Mouse (Mus musculus) heart, embryonic 16.5 days (tissue): ENCODE measurements at regions not wholly inside any gene's neighbourhood (a gene's known extent, or its start where the extent isn't known, plus 50 kb on each side); places are given as distances from the start of the nearest gene placed in this dataset.

Experiments
- ATAC-seq: fragments of 200-750 bp; cut with Nextera tagmentation; replicated peaks from 2 replicates; pipeline ENCODE4 v1.8.0; 2017; ENCODE audit warnings: moderate number of reproducible peaks; ENCODE audit not compliant: insufficient read depth, low FRiP score; ENCODE audit errors: extremely low read depth
- H3K27ac ChIP-seq: fragments of 300-500 bp; sonication (generic); 2 replicates; pipeline ENCODE4 v1.5.1; 2014; ENCODE audit warnings: mild to moderate bottlenecking, low read length, control low read depth, moderate library complexity
- H3K27me3 ChIP-seq: fragments of 300-500 bp; sonication (generic); 2 replicates; pipeline ENCODE4 v1.6.1; 2014; ENCODE audit warnings: low read length, mixed read lengths; ENCODE audit not compliant: control insufficient read depth, insufficient read depth
- H3K36me3 ChIP-seq: fragments of 300-500 bp; sonication (generic); 2 replicates; pipeline ENCODE4 v1.6.1; 2014; ENCODE audit not compliant: control insufficient read depth, insufficient read depth
- H3K4me1 ChIP-seq: fragments of 300-500 bp; sonication (generic); 2 replicates; pipeline ENCODE4 v1.6.1; 2014; ENCODE audit warnings: low read length, mixed read lengths; ENCODE audit not compliant: control insufficient read depth, insufficient read depth
- H3K4me2 ChIP-seq: fragments of 300-500 bp; sonication (generic); 2 replicates; pipeline ENCODE4 v1.6.1; 2014; ENCODE audit warnings: low read depth, mild to moderate bottlenecking, control low read depth, low read length
- H3K4me3 ChIP-seq: fragments of 300-500 bp; sonication (generic); 2 replicates; pipeline ENCODE4 v1.5.1; 2014; ENCODE audit warnings: mild to moderate bottlenecking, control low read depth, low read length
- H3K9ac ChIP-seq: fragments of 300-500 bp; sonication (generic); 2 replicates; pipeline ENCODE4 v1.6.1; 2014; ENCODE audit warnings: low read length, control low read depth
- H3K9me3 ChIP-seq: fragments of 300-500 bp; sonication (generic); replicated peaks from 2 replicates; pipeline ENCODE4 v1.6.1; 2016; ENCODE audit warnings: low read length; ENCODE audit not compliant: control insufficient read depth
- WGBS: fragments of 180-500 bp; shearing (Covaris S2); extraction: QIAGEN DNeasy Blood & Tissue Kit; methylation state at CpG from one replicate; pipeline ENCODE4 v1.1.7; 2014; 5-methylcytosine and 5-hydroxymethylcytosine counted together

- Histone ChIP-seq H3K9me3 (no peaks in the 10 kb centered on the region), H3K4me2 (no peak overlapping the region), H3K27ac (no peak overlapping the region), H3K4me3 (no peak overlapping the region), H3K9ac (no peak overlapping the region), H3K36me3 (no peaks in the 10 kb centered on the region), H3K27me3 (peaks cover 2% of the 10 kb centered on the region; the same call in 1 of the 2 replicates), H3K4me1 (no peaks in the 10 kb centered on the region)
- ATAC-seq, result no peak
- WGBS, result 70% methylated on average over 7 of the region's 7 CpGs
Measured at GRCm38 (mm10) chr19:14314301-14314700, 283.6 kb downstream of the Tle4 start.

GRCm38 (mm10) chr19:14319677-14320191 is 278.1 kb downstream of the Tle4 start:
- no peak for ATAC-seq
- WGBS, result 62% methylated on average over 3 of the region's 3 CpGs
- Histone ChIP-seq H3K9ac (no peak overlapping the region), H3K27ac (no peak overlapping the region), H3K9me3 (no peaks in the 10 kb centered on the region), H3K4me2 (no peak overlapping the region), H3K36me3 (no peaks in the 10 kb centered on the region), H3K4me1 (no peaks in the 10 kb centered on the region), H3K4me3 (no peak overlapping the region), H3K27me3 (0 out of 2 replicates have a peak, but pooled peaks cover 3% of the 10 kb centered on the region)

GRCm38 (mm10) chr19:14325353-14326052 is 272.3 kb downstream of the Tle4 start:
- no peaks in the 10 kb centered on the region for H3K36me3 ChIP-seq
- peaks cover 2% of the 10 kb centered on the region; the same call in 1 of the 2 replicates for H3K27me3 ChIP-seq
- ATAC-seq, result no peak
- no peaks in the 10 kb centered on the region for H3K4me1 ChIP-seq
- no peak overlapping the region for H3K4me2 ChIP-seq
- H3K9me3 ChIP-seq, result no peaks in the 10 kb centered on the region
- H3K9ac ChIP-seq, result no peak overlapping the region
- no peak overlapping the region for H3K4me3 ChIP-seq
- H3K27ac ChIP-seq, result no peak overlapping the region
- WGBS, result 83% methylated on average over 9 of the region's 9 CpGs

DNA sequence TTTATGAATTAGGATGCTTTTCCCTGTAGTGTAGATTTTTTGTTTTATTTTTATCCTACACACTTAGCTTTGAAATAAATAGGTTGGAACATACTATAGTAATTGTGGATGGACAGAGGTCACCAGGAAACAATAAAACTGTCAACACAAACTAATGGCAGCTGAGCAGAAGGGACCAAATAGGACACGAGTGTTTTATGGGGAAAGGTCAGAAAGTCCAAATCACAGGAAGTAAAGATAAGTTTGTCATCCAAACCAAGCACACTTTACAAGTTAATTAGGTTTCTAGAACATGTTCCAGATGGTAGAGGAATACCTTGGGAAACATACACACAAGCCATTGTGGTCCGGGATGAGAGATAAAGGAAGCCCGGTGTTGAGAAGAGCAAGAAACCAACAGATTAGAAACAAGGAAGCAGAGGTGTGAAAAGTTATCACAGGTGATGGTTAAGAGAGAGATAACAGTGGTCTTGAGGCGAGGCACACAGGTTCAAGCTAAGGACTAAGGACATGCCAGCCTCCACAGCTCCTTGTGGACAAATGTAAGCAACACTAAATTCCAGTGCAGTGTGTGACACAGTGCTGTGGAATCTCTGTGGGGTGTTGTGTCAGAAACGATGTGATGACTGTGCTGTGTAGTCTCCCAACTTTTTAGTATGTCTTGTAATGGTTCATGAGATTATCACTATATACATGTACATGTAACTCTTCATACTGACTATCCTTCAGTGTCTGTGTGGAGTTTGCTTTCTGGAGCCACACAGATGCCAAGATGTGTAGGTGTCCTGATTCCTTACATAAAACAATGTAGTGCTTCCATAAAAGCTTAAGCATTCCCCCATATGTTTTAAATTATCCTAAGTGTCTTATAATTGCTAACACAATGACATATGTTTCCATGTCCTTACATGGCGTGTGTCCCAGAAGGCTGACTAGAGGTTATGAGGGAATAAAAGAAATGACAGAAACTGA is 264.5 kb downstream of the Tle4 start:
- H3K4me3 ChIP-seq, result no peak overlapping the region
- H3K4me2 ChIP-seq, result no peak overlapping the region
- no peak for ATAC-seq
- WGBS, result 35% methylated on average over 6 of the region's 6 CpGs
- no peaks in the 10 kb centered on the region for H3K36me3 ChIP-seq
- no peaks in the 10 kb centered on the region; the same call in 1 of the 2 replicates for H3K27me3 ChIP-seq
- no peak overlapping the region for H3K27ac ChIP-seq
- H3K4me1 ChIP-seq, result no peaks in the 10 kb centered on the region
- no peak overlapping the region for H3K9ac ChIP-seq
- no peaks in the 10 kb centered on the region for H3K9me3 ChIP-seq

GRCm38 (mm10) chr19:14337025-14337424 is 260.8 kb downstream of the Tle4 start:
- no peaks in the 10 kb centered on the region for H3K27me3 ChIP-seq
- no peaks in the 10 kb centered on the region for H3K4me1 ChIP-seq
- ATAC-seq, result no peak
- no peak overlapping the region for H3K4me3 ChIP-seq
- WGBS, result 55% methylated on average over 5 of the region's 5 CpGs
- no peak overlapping the region for H3K4me2 ChIP-seq
- no peaks in the 10 kb centered on the region for H3K9me3 ChIP-seq
- H3K27ac ChIP-seq, result no peak overlapping the region
- no peak overlapping the region for H3K9ac ChIP-seq
- H3K36me3 ChIP-seq, result no peaks in the 10 kb centered on the region

GRCm38 (mm10) chr19:14340759-14341158 is 257.1 kb downstream of the Tle4 start:
- no peak overlapping the region for H3K4me2 ChIP-seq
- no peaks in the 10 kb centered on the region for H3K36me3 ChIP-seq
- 38% methylated on average over 2 of the region's 2 CpGs for WGBS
- H3K27ac ChIP-seq, result no peak overlapping the region
- H3K9me3 ChIP-seq, result no peaks in the 10 kb centered on the region
- no peaks in the 10 kb centered on the region for H3K4me1 ChIP-seq
- H3K4me3 ChIP-seq, result no peak overlapping the region
- no peaks in the 10 kb centered on the region for H3K27me3 ChIP-seq
- no peak overlapping the region for H3K9ac ChIP-seq
- no peak for ATAC-seq

DNA sequence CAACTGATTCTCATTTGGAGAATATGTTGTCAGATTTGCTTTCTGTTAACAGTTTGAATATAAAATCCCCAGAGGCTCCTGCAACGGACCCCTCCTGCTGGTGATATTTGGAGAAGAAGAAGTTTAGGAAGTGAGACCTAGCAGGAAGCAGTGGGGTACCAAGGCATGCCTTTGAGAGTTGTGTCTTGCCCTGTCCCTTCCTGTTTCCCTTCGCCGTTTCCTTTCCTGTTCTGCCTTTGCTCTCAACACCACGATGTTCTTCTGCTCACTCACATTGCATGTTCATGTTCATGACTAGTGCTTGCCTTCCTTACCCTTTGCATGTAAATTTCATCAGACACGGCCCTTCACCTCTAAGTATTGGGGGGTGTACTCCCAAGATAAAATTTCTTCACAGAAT is 254.0 kb downstream of the Tle4 start:
- H3K9me3 ChIP-seq, result no peaks in the 10 kb centered on the region
- no peak overlapping the region for H3K4me3 ChIP-seq
- no peaks in the 10 kb centered on the region for H3K36me3 ChIP-seq
- no peaks in the 10 kb centered on the region for H3K27me3 ChIP-seq
- H3K27ac ChIP-seq, result no peak overlapping the region
- no peaks in the 10 kb centered on the region for H3K4me1 ChIP-seq
- ATAC-seq, result no peak
- 51% methylated on average over 5 of the region's 5 CpGs for WGBS
- H3K9ac ChIP-seq, result no peak overlapping the region
- H3K4me2 ChIP-seq, result no peak overlapping the region

DNA sequence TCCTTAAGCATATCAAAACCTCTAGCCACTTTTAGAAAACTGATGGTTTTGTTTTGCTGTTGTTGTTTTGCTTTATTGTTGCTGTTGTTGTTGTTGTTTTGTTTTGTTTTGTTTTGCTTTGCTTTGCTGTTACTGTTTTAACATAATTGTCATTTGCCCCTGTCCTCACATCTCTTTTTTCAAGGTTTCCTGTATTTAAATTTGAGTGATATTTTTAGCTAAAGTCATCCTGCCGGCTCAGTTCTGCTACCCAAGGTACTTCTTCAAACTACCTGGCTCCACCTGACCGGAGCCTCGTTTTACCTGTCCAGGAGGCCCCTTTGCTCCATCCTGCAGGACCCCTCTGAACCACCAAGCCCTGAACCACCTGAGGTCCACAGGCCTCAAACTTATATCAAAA is 253.4 kb downstream of the Tle4 start:
- H3K4me2 ChIP-seq, result no peak overlapping the region
- H3K4me3 ChIP-seq, result no peak overlapping the region
- no peaks in the 10 kb centered on the region for H3K9me3 ChIP-seq
- no peaks in the 10 kb centered on the region for H3K4me1 ChIP-seq
- no peak for ATAC-seq
- 77% methylated on average over 3 of the region's 3 CpGs for WGBS
- H3K27me3 ChIP-seq, result no peaks in the 10 kb centered on the region
- H3K36me3 ChIP-seq, result no peaks in the 10 kb centered on the region
- no peak overlapping the region for H3K9ac ChIP-seq
- no peak overlapping the region for H3K27ac ChIP-seq

DNA sequence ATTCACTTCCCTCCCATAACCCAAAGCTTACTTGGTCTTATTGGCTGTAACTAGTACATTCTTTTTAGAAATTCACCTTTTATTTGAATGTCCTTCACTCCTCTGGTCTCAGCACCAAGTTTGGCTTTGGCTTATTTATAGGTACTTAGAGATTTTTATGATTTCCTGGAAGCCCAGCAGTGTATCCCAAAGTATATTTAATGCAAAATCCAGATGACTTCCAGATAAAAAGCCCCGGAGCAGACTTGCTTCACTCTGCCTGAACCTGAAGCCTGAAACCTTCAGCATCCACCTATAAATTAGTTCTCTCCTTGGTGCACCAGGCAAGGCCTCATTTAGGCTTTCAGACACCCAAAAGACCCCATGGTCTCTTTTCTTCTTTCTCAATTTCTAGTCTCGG is 250.8 kb downstream of the Tle4 start:
- no peak overlapping the region for H3K4me3 ChIP-seq
- no peak overlapping the region for H3K4me2 ChIP-seq
- no peaks in the 10 kb centered on the region for H3K27me3 ChIP-seq
- no peak overlapping the region for H3K9ac ChIP-seq
- no peaks in the 10 kb centered on the region for H3K9me3 ChIP-seq
- no peaks in the 10 kb centered on the region for H3K4me1 ChIP-seq
- WGBS, result 75% methylated on average over 2 of the region's 2 CpGs
- H3K27ac ChIP-seq, result no peak overlapping the region
- no peaks in the 10 kb centered on the region for H3K36me3 ChIP-seq
- ATAC-seq, result no peak
